Comparison of ENCODE assay signal across 11 mouse cellular contexts in the genomic region with DNA sequence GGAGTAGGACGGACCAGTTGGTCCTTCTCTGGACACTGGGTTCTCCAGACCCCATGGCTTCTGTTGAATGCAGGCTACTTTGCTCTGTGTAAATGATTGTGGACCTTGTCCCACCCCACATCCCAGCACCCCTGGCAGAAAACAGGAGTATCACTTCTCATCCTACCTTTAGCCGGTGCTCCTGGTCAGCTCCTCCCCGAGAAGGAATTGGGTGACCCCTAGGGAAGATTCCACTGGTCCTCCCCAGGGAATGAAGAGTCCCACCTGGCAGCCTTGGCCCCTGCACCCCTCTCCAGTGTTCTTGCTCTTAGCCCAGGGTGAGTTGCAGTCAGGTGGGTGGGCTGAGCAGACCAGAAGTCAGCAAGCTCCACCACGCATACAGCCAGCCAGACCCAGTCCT. TPM values are rescaled to one million over a fixed set of nuclear protein-coding genes. Genes with fewer than 3 reads are reported as not detected.
"Had no signal": no experiment of that assay in that cellular context is flagged by ENCODE, and none has a peak within 500 bp of the region (broad histone marks: within the 10 kb centered on the region; RNA-seq: fewer than 3 reads in every experiment).

No protein-coding gene starts in this region.

- DNase-seq: liver, postnatal 0 days; lung, adult 2 months; lung, postnatal 14 days; lung, postnatal 36 days; right cerebral cortex, postnatal 14 days; thymus, adult 2 months; thymus, postnatal 25 days; thymus, postnatal 4 days had no signal

RNA-seq across cellular contexts. Expression of gene Large2, which starts 10.6 kb away (rescaled TPM):
- total RNA-seq: monocyte, adult 5-6 weeks; neutrophil, adult 5-6 weeks had no signal

RNA-seq across cellular contexts. Expression of gene Mapk8ip1, which starts 37.0 kb away (rescaled TPM):
- total RNA-seq: megakaryocyte progenitor cell, adult 5-6 weeks; monocyte, adult 5-6 weeks; neutrophil, adult 5-6 weeks had no signal
